Mouse (Mus musculus): ENCODE data around the gene Hsf4. TPM values are rescaled to one million over a fixed set of nuclear protein-coding genes. Genes with fewer than 3 reads are reported as not detected.

Gene Hsf4
- polyA plus RNA-seq, 1 experiment from 2014 or later: 0.36 TPM

- WGBS: 84% methylated on average over 12 of the region's 12 CpGs
- peaks cover 94% of the 10 kb centered on the region for H3K27me3 ChIP-seq
- peaks cover 19% of the 10 kb centered on the region for H3K4me1 ChIP-seq
- peaks cover 5% of the 10 kb centered on the region; the same call in 1 of the 2 replicates for H3K9me3 ChIP-seq
- H3K4me3 ChIP-seq: no peak overlapping the region
- H3K27ac ChIP-seq: no peak overlapping the region
- H3K36me3 ChIP-seq: no peaks in the 10 kb centered on the region
- ATAC-seq (ENCODE audit: insufficient number of reproducible peaks, insufficient read depth, low FRiP score, low TSS enrichment): no peak
- H3K9ac ChIP-seq: no peak overlapping the region
- no peak overlapping the region for H3K4me2 ChIP-seq (replicated peaks)
Measured at GRCm38 (mm10) chr8:105261326-105261980, 8.1 kb upstream of the Hsf4 start.

- peak overlapping the region; percentile 73; the same call in 1 of the 2 replicates for H3K4me2 ChIP-seq (replicated peaks)
- no peak overlapping the region for H3K27ac ChIP-seq
- H3K36me3 ChIP-seq: no peaks in the 10 kb centered on the region
- H3K9me3 ChIP-seq: peaks cover 5% of the 10 kb centered on the region; the same call in 1 of the 2 replicates
- WGBS: 36% methylated on average over 16 of the region's 16 CpGs
- H3K9ac ChIP-seq: no peak overlapping the region
- H3K27me3 ChIP-seq: peaks cover 95% of the 10 kb centered on the region
- peak overlapping the region; percentile 56 for H3K4me3 ChIP-seq
- H3K4me1 ChIP-seq: peaks cover 27% of the 10 kb centered on the region
- ATAC-seq (ENCODE audit: insufficient number of reproducible peaks, insufficient read depth, low FRiP score, low TSS enrichment): no peak
Measured at GRCm38 (mm10) chr8:105263244-105263912, 6.2 kb upstream of the Hsf4 start.

- peak within 1 kb of the TSS; percentile 73 for H3K4me2 ChIP-seq (replicated peaks)
- peak within 1 kb of the TSS; percentile 62 for H3K9ac ChIP-seq
- peaks cover 5% of the 10 kb centered on the region; the same call in 1 of the 2 replicates for H3K9me3 ChIP-seq
- peaks cover 24% of the 10 kb centered on the region for H3K4me1 ChIP-seq
- ATAC-seq (ENCODE audit: insufficient number of reproducible peaks, insufficient read depth, low FRiP score, low TSS enrichment): no peak
- no peaks in the 10 kb centered on the region for H3K36me3 ChIP-seq
- peaks cover 95% of the 10 kb centered on the region for H3K27me3 ChIP-seq
- H3K4me3 ChIP-seq: peak within 1 kb of the TSS; percentile 56
- 1% methylated on average over 54 of the region's 54 CpGs for WGBS
- no peak within 1 kb of the TSS for H3K27ac ChIP-seq
Measured at GRCm38 (mm10) chr8:105264024-105264982, 5.3 kb upstream of the Hsf4 start, which contains the start of the genes Tradd and Fbxl8. Gene Tradd (minus strand): TSS chr8:105264609. Gene Fbxl8 (plus strand): TSS chr8:105264648.

GRCm38 (mm10) chr8:105265128-105265527 is 4.5 kb upstream of the Hsf4 start:
- no peak overlapping the region for H3K27ac ChIP-seq
- peak overlapping the region; percentile 73 for H3K4me2 ChIP-seq (replicated peaks)
- peaks cover 26% of the 10 kb centered on the region for H3K4me1 ChIP-seq
- WGBS: 13% methylated on average over 10 of the region's 10 CpGs
- no peak for ATAC-seq (ENCODE audit: insufficient number of reproducible peaks, insufficient read depth, low FRiP score, low TSS enrichment)
- H3K9ac ChIP-seq: no peak overlapping the region
- H3K27me3 ChIP-seq: peaks cover 95% of the 10 kb centered on the region
- H3K9me3 ChIP-seq: peaks cover 5% of the 10 kb centered on the region; the same call in 1 of the 2 replicates
- peak overlapping the region; percentile 56 for H3K4me3 ChIP-seq
- no peaks in the 10 kb centered on the region for H3K36me3 ChIP-seq

- ATAC-seq (ENCODE audit: insufficient number of reproducible peaks, insufficient read depth, low FRiP score, low TSS enrichment): no peak
- Histone ChIP-seq H3K4me2 (replicated peaks) (no peak overlapping the region), H3K27me3 (peaks cover 95% of the 10 kb centered on the region), H3K27ac (no peak overlapping the region), H3K9me3 (peaks cover 5% of the 10 kb centered on the region; the same call in 1 of the 2 replicates), H3K4me3 (no peak overlapping the region), H3K36me3 (no peaks in the 10 kb centered on the region), H3K9ac (no peak overlapping the region), H3K4me1 (peaks cover 34% of the 10 kb centered on the region)
- 12% methylated on average over 13 of the region's 13 CpGs for WGBS
Measured at GRCm38 (mm10) chr8:105266775-105267174, 2.8 kb upstream of the Hsf4 start.

GRCm38 (mm10) chr8:105268342-105269074 is 1.1 kb upstream of the Hsf4 start:
- peak; percentile 44 for ATAC-seq (ENCODE audit: insufficient number of reproducible peaks, insufficient read depth, low FRiP score, low TSS enrichment)
- WGBS: under 1% methylated on average over 65 of the region's 65 CpGs
- peaks cover 34% of the 10 kb centered on the region for H3K4me1 ChIP-seq
- peaks cover 99% of the 10 kb centered on the region for H3K27me3 ChIP-seq
- H3K36me3 ChIP-seq: no peaks in the 10 kb centered on the region
- peak overlapping the region; percentile 42 for H3K4me3 ChIP-seq
- peak overlapping the region; percentile 54 for H3K9ac ChIP-seq
- H3K4me2 ChIP-seq (replicated peaks): peak overlapping the region; percentile 83
- no peak overlapping the region for H3K27ac ChIP-seq
- peaks cover 5% of the 10 kb centered on the region; the same call in 1 of the 2 replicates for H3K9me3 ChIP-seq

GRCm38 (mm10) chr8:105269075-105269458 is 534 bp upstream of the Hsf4 start:
- Histone ChIP-seq H3K4me3 (peak overlapping the region; percentile 42), H3K36me3 (no peaks in the 10 kb centered on the region), H3K4me2 (replicated peaks) (peak overlapping the region; percentile 83), H3K4me1 (peaks cover 32% of the 10 kb centered on the region), H3K27ac (no peak overlapping the region), H3K9ac (0 out of 2 replicates have a peak overlapping the region, but pooled peaks have one; percentile 54), H3K9me3 (peaks cover 5% of the 10 kb centered on the region; the same call in 1 of the 2 replicates), H3K27me3 (peaks cover 99% of the 10 kb centered on the region)
- under 1% methylated on average over 10 of the region's 10 CpGs for whole genome bisulfite sequencing
- ATAC-seq (ENCODE audit: insufficient number of reproducible peaks, insufficient read depth, low FRiP score, low TSS enrichment): no peak

- no peak for ATAC-seq (ENCODE audit: insufficient number of reproducible peaks, insufficient read depth, low FRiP score, low TSS enrichment)
- Histone ChIP-seq H3K36me3 (no peaks in the 10 kb centered on the region), H3K9ac (no peak overlapping the region), H3K4me3 (peak overlapping the region; percentile 42), H3K27ac (no peak overlapping the region), H3K4me1 (peaks cover 28% of the 10 kb centered on the region), H3K27me3 (peaks cover 100% of the 10 kb centered on the region), H3K9me3 (peaks cover 5% of the 10 kb centered on the region; the same call in 1 of the 2 replicates), H3K4me2 (replicated peaks) (peak overlapping the region; percentile 83)
- WGBS: 3% methylated on average over 39 of the region's 39 CpGs
Measured at GRCm38 (mm10) chr8:105270101-105270915, 707 bp downstream of the Hsf4 start.

GRCm38 (mm10) chr8:105270916-105271186 is 1.2 kb downstream of the Hsf4 start:
- 0 out of 2 replicates have a peak overlapping the region, but pooled peaks have one; percentile 7 for H3K4me2 ChIP-seq (replicated peaks)
- ATAC-seq (ENCODE audit: insufficient number of reproducible peaks, insufficient read depth, low FRiP score, low TSS enrichment): no peak
- peaks cover 29% of the 10 kb centered on the region for H3K4me1 ChIP-seq
- no peaks in the 10 kb centered on the region for H3K36me3 ChIP-seq
- 2% methylated on average over 11 of the region's 11 CpGs for WGBS
- H3K9ac ChIP-seq: no peak overlapping the region
- peak overlapping the region; percentile 12; the same call in 1 of the 2 replicates for H3K4me3 ChIP-seq
- H3K27ac ChIP-seq: no peak overlapping the region
- H3K9me3 ChIP-seq: peaks cover 5% of the 10 kb centered on the region; the same call in 1 of the 2 replicates
- peaks cover 100% of the 10 kb centered on the region for H3K27me3 ChIP-seq

- H3K4me3 ChIP-seq: 0 out of 2 replicates have a peak overlapping the region, but pooled peaks have one; percentile 40
- H3K36me3 ChIP-seq: no peaks in the 10 kb centered on the region
- H3K9me3 ChIP-seq: no peaks in the 10 kb centered on the region
- peak overlapping the region; percentile 61 for H3K4me2 ChIP-seq (replicated peaks)
- peaks cover 100% of the 10 kb centered on the region for H3K27me3 ChIP-seq
- 0 out of 2 replicates have a peak overlapping the region, but pooled peaks have one; percentile 19 for H3K9ac ChIP-seq
- 10% methylated on average over 11 of the region's 11 CpGs for WGBS
- ATAC-seq (ENCODE audit: insufficient number of reproducible peaks, insufficient read depth, low FRiP score, low TSS enrichment): no peak
- H3K27ac ChIP-seq: no peak overlapping the region
- peaks cover 22% of the 10 kb centered on the region for H3K4me1 ChIP-seq
Measured at GRCm38 (mm10) chr8:105275387-105275786, 5.8 kb downstream of the Hsf4 start.
